Mouse (Mus musculus) olfactory bulb, adult 2 months (tissue): Measurements from ENCODE around the gene Kcnq1. TPM values are rescaled to one million over a fixed set of nuclear protein-coding genes. Genes with fewer than 3 reads are reported as not detected.

Experiments
- H3K27ac ChIP-seq: fragments of 200-500 bp; 2 replicates; pipeline ENCODE4 v1.5.1; 2012; ENCODE audit warnings: low read depth, low read length; ENCODE audit not compliant: insufficient read depth
- H3K4me1 ChIP-seq: fragments of 200-500 bp; 2 replicates; pipeline ENCODE4 v1.6.1; 2012; ENCODE audit warnings: low read length; ENCODE audit not compliant: control insufficient read depth, insufficient read depth
- H3K4me3 ChIP-seq: fragments of 200-500 bp; 2 replicates; pipeline ENCODE4 v1.5.1; 2012; ENCODE audit warnings: mild to moderate bottlenecking, low read depth, low read length, moderate library complexity; ENCODE audit not compliant: insufficient read depth
- CTCF ChIP-seq: fragments of 200-500 bp; IDR thresholded peaks from 2 replicates; pipeline ENCODE4 v1.5.1; 2012; ENCODE audit warnings: low read depth, mild to moderate bottlenecking, low read length, moderate library complexity; ENCODE audit not compliant: insufficient read depth
- POLR2A ChIP-seq: fragments of 200-500 bp; IDR thresholded peaks from 2 replicates; pipeline ENCODE4 v1.6.1; 2012; ENCODE audit warnings: mild to moderate bottlenecking, low read depth, low read length, moderate library complexity; ENCODE audit not compliant: insufficient read depth
- WGBS: fragments of 180-500 bp; shearing (Covaris S2); methylation state at CpG from one replicate; pipeline ENCODE4 v1.1.7; 2018; 5-methylcytosine and 5-hydroxymethylcytosine counted together
- polyA plus RNA-seq: library from polyadenylated mRNA; stranded (reverse); fragments of >200 nt; gene quantifications from 2 replicates; pipeline ENCODE4 v1.2.4, GENCODE M21; 2012; ENCODE audit warnings: low replicate concordance; ENCODE audit not compliant: missing spikeins, insufficient read depth, insufficient read length

The Kcnq1 gene
- polyA plus RNA-seq, 1 experiment: not detected

DNA sequence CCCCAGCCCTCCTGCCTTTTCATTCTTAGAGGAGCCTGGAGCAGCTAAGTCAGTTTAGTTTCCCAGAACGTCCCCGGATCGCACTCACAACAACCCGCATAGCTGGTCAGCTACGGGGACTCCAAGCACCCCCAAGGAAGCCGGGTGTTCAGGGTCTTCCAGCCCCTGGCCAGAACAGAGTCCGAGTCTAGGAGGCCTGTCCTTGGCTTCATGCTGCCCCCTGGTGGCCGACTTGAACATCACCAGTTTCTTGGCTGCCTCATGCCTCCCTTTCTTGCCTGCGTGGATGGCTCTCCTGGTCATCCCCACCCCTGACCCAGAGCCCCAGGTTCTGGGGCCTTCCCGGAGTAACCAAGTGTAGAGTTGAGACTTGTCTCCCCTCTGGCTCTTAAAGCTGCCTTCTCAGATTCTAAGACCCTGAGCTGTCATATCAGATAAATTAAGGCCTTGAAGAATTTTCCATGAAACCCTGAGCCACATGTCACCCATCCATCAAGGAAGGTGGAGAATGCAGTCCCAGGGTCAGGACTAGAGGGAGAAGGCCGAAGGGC, 357.8 kb downstream of the Kcnq1 start:
- H3K4me3 ChIP-seq: no peak overlapping the region
- peak; percentile 84 for TF ChIP-seq CTCF
- no peak for TF ChIP-seq POLR2A
- H3K4me1 ChIP-seq: peaks cover 19% of the 10 kb centered on the region
- H3K27ac ChIP-seq: no peak overlapping the region
- 26% methylated on average over 11 of the region's 11 CpGs for WGBS

DNA sequence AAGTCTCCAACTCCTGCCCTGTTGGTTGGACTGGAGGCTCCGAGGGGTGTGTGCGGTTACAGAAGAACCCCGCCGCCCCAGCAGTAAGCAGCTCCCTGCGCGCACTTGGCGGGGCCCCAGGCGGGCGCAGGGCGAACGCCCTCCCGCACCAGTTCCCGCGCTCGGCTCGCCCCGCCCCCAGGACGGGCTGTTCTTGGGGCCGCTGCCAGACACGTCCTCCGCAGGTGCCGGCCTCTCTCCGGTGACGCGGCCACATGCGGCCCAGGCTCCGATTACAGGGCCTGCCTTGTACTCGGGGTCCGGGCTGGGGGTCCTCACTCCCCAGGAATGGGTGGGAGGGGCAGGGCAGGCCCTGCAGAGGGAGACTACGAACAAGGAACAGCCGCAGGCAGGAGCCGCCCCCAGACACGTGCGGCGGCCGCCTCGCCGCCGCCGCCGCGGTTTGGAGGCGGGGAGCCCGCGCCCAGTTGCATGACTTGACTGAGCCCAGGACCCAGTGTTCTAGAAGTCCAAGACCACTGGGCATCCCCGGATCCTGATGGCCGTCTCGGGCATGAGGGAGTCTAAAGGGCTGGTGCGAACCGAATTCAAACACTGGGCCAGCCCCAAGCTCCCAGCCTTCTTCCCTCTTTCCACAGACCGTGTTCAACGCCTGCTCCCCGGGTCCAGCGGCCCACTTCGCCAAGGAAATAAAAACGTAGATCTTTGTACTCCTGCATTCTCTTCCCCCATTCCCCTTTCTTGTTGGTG, 358.8 kb downstream of the Kcnq1 start:
- 33% methylated on average over 56 of the region's 56 CpGs for WGBS
- Histone ChIP-seq H3K4me3 (peak overlapping the region; percentile 41), H3K4me1 (peaks cover 14% of the 10 kb centered on the region), H3K27ac (no peak overlapping the region)
- TF ChIP-seq CTCF (no peak), POLR2A (no peak)

DNA sequence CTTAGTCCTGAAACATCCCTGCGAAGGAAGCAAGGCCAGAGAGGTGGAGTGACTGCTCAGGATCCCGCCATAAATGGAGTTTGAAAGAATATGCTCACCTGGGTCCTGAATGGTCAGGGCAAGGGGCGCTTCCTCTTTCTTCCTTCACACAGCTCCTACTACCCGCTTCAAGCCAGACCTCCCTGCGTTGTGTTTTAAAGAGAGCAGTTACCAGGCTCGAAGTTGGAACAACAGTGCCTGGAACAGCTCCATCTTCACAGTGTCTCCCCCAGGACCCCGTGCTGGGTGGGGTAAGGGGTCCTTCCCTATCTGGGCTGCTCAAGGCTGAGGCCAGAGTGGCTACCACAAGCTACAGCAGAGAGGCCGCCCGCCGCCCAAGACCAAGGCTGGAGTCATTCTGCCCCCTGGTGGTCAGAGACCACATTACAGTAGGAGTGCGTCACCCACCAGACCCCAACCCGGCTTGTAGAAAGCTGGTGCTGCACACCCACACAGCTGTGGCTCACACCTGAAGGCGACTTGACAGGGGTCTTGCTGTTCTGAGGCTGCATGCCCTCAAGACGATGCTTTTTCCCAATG, 360.0 kb downstream of the Kcnq1 start:
- peak; percentile 97 for TF ChIP-seq CTCF
- TF ChIP-seq POLR2A: no peak
- Histone ChIP-seq H3K4me1 (peaks cover 14% of the 10 kb centered on the region), H3K27ac (no peak overlapping the region), H3K4me3 (no peak overlapping the region)
- WGBS: 36% methylated on average over 14 of the region's 14 CpGs

DNA sequence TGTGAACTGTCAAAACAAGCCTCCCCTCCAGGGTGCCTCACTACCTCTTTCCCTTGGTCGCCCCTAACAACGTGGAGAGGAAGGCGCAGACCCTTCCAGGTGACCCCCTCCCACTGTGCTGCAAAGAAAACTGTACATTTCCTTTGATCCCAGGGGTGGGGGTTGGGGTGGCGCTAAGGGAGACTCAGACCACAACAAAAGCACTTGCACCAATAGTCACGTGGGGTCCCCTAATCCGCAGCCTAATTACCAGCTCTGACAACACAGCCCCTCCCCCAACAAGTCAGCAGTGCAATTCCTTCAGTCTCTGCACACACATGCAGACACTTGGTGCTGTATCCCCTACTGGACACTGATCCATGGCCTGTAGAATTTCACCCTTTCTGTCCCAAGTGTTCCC, 361.6 kb downstream of the Kcnq1 start:
- no peak for TF ChIP-seq CTCF
- 19% methylated on average over 6 of the region's 6 CpGs for WGBS
- Histone ChIP-seq H3K4me3 (no peak overlapping the region), H3K27ac (no peak overlapping the region), H3K4me1 (peaks cover 12% of the 10 kb centered on the region)

DNA sequence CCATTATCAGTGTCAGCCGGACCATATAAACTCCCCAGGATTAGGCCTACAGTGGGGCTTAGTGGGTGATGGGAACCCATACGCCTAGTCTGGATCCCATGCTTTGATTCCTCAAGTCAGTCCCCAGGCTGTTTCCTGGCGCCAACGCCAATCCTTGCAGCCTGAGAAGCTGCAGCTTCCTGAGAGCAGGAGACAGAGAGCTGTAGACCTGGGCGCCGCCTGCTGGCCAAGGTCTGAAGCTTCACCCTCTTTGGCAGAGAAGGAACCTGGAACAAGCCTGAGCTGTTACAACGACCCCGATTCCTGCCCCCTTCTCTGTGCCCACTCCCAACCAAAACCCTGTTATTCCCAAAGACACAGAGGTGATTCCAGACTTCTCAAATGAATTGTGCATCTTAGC, 363.8 kb downstream of the Kcnq1 start:
- TF ChIP-seq POLR2A (no peak), CTCF (peak; percentile 90)
- H3K27ac ChIP-seq: no peak overlapping the region
- no peak overlapping the region for H3K4me3 ChIP-seq
- peaks cover 6% of the 10 kb centered on the region for H3K4me1 ChIP-seq
- 11% methylated on average over 8 of the region's 8 CpGs for WGBS

DNA sequence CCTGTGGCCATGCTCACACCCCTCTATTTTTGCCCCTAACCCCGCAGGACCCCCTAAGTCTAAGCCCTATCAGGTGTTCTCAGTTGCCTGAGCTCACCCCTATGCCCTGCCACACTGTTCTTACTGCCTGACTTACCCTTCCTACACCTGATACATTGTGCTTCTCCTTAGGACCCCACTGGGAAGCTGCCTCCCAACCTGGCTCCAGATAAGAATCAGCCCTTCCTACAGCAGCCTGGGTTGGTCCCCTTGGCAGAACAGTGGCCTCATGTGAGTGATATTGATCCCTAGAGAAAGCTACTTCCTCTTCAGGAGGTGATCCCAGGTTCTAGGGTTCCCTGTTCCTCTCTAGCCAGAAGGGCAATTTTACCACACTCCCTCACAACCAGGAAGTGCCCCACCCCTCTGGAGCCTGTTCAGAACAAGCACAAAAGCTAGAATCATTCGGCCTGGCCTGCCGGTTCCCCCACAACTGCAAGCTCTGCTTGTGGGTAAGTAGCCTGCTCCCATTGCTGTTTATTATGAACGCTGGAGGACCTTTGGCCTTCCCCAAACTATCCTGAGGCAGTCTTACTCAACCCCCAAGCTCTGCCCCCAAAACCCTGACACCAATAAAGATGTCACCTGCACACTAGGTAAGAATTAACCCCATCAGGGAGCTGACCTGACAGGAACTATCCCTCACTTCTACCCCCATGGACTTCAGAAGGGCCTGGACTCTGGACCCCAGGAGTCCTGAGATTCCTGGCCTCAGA, 367.4 kb downstream of the Kcnq1 start, which contains the start of gene Slc22a18:
Gene Slc22a18, plus strand, starts transcription at position 390 of the 755 bp plus-strand sequence.
- TF ChIP-seq POLR2A (no peak), CTCF (no peak)
- no peak within 1 kb of the TSS for H3K27ac ChIP-seq
- 33% methylated on average over 4 of the region's 4 CpGs for WGBS

DNA sequence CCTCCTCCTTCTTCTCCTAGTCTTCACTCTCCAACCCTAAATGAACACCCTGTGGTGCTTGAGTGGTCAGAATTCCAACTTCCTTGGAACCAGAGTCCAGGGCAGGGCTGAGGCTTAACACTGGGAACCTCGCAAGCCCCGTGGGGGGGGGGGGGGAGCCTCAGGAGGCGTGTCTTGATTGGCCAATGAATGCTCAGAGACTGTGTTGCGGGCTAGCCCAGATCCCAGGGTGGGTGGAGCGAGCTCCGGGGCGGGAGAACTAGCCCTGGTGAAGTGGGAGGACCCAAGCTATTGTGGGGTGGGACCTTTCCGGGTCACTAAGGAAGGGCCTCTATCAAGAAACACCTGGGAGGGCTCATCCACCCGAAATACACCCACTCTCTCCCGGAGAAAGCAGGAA, 368.6 kb downstream of the Kcnq1 start:
- WGBS: 36% methylated on average over 10 of the region's 10 CpGs
- H3K4me1 ChIP-seq: no peaks in the 10 kb centered on the region
- TF ChIP-seq CTCF (no peak), POLR2A (no peak)
- no peak overlapping the region for H3K27ac ChIP-seq
- no peak overlapping the region for H3K4me3 ChIP-seq

More for the DNA sequence above, 367.4 kb downstream of the Kcnq1 start, which contains the start of gene Slc22a18:
- no peak within 1 kb of the TSS for H3K4me3 ChIP-seq
- no peaks in the 10 kb centered on the region for H3K4me1 ChIP-seq

DNA sequence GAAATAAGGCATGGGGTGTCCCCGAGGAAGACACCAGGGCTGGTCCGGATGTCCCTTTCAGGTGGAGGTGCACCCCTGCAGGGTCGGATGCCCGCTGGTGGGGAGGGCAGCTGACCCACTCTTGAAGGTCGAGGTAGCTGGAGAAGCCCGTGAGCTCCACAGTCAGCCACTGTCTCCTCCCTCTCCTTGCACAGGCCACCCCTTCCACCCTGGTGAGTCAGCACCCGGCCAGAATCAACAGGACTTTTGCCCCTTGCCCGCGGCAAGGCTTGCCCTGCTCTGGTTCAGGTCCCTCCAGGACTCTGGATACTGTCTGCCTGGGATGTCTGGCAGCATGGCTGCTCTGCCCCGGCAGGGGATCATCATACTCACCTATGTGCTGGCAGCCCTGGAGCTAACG, 369.7 kb downstream of the Kcnq1 start:
- no peaks in the 10 kb centered on the region for H3K4me1 ChIP-seq
- WGBS: 74% methylated on average over 11 of the region's 11 CpGs
- H3K27ac ChIP-seq: no peak overlapping the region
- no peak overlapping the region for H3K4me3 ChIP-seq
- TF ChIP-seq CTCF: no peak
- no peak for TF ChIP-seq POLR2A

Other genes with a start within 250 kb of the Kcnq1 start
- gene Th, start 175.2 kb upstream of the Kcnq1 start, polyA plus RNA-seq: not detected in 2 replicates
- gene Ascl2, start 137.1 kb upstream of the Kcnq1 start, polyA plus RNA-seq: not detected in 2 replicates
- not detected in 2 replicates for gene Tspan32, start 101.3 kb upstream of the Kcnq1 start, polyA plus RNA-seq
- gene Cd81, start 53.6 kb upstream of the Kcnq1 start, polyA plus RNA-seq: not detected in 2 replicates
- gene Tssc4, start 37.1 kb upstream of the Kcnq1 start, polyA plus RNA-seq: not detected in 2 replicates
- gene Trpm5, start 11.7 kb upstream of the Kcnq1 start, polyA plus RNA-seq: not detected in 2 replicates